Mouse (Mus musculus): ENCODE results near the gene Nacc1. TPM values are rescaled to one million over a fixed set of nuclear protein-coding genes. Genes with fewer than 3 reads are reported as not detected.
A peak's percentile ranks its signal among the peaks of the same experiment; 100 is the strongest.
"Not testable (repeated sequence)": the region's sequence is repeated elsewhere in the genome, so short reads cannot be mapped to it uniquely, and the experiment has no call there.

The Nacc1 gene
- total RNA-seq, 2 experiments from 2014 or later, result 59.1 to 62.9 TPM

DNA sequence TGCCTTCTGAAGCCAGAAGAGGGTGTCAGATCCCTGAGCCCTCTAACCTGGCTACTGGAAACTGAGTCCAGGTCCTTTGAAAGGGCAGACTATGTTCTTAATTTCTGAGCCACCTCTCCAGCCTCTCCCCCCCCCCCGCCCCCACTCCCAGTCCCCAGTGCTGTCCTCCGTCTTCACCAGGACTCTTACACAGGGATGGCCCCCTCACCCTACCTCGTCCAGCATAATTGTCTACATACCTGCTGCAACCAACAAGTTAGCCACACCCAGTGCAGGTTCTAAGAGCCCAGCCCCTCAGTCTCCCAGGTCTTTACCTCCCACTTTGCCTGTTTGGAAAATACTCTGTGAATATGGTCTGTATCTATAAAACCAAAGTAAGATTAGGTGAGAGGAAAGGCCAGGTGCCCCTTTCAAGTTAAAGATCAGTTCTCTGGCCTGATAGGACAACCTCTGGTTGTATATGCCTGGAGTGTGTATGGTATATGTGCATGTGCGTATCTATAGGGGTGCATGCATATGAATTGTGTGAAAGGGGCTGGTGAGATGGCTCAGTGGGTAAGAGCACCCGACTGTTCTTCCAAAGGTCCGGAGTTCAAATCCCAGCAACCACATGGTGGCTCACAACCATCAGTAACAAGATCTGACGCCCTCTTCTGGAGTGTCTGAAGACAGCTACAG lies 46.9 kb downstream of the Nacc1 start:
- DNase-seq, result no peak

DNA sequence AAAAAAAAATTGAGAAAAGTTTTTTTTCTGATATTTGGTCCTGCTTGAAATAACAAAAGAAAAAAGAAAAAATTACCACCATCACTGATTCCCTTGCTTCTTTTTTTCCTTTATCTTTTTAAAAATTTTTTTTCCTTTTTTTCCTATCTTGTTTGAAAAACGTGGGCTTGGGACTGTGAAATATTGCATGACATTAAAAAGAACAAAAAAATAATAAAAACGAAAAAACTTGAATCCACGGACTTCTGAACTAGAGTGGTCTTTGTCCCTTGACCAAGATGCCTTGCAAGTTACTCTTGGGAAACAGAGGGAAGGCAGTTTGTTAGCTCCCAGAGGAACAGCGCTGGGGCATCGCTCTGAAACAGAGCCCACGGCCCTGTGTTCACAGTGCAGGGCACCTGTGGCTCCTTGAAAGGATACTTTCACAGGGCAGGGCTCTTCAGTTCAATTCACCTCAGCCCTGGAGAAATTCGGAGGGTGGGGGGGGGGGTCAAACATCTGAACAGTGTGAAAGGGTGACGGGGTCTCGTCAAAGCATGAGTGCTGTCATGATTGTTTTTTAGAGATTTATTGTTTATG lies 47.6 kb downstream of the Nacc1 start:
- DNase-seq, result no peak

DNA sequence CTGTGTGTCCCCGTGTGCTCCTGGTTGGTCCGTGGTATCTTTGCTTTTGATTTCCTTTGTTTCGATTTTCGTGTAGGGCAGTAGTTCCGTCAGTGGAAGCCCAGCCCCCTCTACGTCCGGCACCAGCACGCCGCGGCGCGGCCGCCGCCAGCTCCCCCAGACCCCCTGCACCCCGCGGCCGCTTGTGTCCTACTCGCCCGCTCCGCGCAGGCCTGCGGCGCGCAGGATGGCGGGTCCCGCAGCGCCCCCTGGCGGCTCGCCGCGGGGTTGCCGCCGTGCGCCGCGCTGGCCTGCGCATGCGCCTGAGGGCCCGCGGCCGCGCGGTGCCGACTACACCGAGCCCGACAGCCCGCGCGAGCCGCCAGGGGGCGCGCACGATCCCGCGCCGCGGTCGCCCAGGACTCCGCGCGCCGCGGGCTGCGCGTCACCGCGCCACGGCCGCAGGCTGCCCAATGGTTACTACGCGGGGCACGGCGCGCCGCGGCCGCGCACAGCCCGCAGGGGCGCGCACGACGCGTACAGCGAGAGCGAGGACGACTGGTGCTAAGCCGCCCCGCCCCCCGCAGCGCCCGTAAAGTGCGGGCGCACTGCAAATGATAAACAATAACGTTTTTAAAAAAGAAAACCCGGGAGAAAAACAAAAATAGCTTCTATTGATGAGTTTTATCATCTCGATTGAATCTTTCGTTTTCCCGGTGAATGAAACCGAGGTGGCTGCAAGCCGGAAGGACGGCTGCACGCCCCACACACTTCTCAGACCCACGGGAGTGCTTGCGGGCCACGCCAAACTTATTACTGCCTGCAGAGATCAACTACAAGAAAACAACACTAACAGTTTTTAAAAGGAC lies 48.3 kb downstream of the Nacc1 start:
- peak; percentile 96 for DNase-seq

DNA sequence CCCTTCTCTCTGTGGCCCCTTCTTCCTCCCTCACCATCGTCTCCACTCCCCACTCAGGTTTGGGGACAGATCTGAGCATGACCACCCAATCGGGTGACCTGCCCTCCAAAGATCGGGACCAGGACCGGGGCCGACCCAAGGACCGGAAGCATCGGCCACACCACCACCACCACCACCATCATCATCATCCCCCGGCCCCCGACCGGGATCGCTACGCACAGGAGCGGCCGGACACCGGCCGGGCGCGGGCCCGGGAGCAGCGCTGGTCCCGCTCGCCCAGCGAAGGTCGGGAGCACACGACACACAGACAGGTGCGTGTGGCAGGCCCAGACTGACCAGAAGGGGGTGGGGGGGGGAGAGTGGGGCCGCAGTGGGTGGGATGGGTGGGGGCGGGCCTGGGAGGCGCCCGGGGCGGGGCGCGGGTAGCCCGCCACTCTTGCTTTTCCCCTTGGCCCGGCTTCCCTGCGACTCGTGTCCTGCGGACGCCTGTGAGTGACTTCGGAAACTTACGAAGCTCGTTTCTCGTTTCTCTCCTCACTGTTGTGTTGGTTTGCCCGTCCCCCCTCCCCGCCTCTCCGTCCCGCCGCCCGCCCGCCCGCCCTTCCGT lies 49.0 kb downstream of the Nacc1 start:
- peak; percentile 63 for DNase-seq

DNA sequence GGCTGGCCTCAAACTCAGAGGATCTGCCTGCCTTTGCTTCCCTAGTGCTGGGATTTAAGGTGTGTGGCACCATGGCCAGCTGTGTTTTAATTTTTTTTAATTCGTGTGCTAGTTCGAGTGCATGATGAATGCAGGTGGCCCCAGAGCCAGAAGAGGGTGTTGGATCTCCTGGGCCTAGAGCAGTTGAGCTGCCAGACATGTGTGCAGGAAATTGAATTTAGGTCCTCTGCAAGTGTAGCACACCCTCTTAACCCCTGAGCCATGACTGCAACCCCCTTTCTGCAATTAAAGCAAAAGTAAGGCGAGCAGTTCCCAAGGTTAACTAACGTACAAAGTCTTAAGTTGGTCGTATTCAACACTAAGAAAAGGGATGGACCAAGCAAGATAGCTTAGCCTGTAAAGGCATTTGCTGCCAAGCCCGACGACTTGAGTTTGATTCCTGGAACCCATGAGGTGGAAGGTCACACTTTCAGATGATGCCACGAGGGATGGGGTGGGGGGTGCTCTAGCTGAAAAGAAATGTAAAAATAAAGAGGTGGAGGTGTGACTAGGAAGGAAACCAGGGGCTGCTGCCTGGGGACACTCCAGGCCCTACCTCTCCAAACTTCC lies 49.6 kb downstream of the Nacc1 start:
- no peak for DNase-seq

DNA sequence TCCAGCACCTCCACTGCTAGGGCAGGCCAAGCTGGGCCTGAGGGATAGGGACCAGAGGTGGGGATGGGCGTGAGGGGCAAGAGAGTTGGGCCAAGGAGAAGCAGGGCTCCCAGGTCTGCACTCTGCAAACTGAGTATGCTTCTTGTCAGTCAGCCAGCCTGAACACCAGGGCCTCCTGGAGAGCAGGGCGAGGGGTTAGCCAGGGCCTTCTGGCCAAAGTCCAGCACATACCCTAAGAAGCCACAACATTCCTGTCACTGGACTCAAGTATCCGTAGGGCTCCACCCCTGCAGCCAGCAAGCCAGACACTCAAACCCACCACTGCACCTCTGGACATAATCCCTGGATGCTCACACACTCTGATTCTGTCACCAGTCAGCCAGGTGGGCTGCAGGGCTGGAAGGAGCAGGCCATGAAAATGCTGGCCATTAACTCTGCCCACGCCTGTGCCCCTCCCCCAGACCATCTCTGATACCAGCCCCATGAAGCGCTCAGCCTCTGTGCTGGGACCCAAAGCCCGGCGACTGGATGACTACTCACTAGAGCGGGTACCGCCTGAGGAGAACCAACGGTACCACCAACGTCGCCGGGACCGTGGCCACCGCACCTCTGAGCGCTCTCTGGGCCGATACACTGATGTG lies 51.5 kb downstream of the Nacc1 start:
- no peak for DNase-seq

DNA sequence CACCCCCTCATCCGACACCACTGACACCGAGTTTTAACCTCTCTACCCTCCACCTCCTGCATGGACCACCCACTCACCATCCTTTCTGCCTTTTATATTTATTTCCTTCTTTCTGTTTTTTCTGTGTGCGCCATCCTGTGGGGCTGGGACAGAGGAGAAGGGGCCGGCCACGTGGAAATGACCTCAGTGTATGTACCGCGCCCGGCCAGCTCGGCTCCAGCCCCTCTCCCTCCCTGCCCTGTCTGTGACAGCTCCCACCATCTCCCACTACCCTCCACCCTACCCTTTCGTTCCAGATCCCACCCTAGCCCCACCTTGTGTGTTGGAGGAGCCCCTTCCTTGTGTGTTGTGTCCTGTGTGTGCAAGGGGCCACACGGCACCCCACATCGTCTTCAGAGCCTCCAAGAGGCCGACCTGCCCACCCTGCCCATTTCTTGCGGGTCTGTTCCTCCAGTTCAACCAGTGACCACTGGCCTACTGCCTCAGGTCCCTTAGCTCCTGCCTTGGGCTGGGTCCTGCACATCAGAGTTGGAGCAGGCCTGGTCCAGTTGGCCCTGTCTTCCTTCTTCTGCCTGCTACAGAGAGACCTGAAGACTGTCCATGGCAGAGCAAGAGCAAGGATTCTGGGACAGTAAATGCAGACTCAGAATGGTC lies 52.1 kb downstream of the Nacc1 start:
- DNase-seq, result no peak

DNA sequence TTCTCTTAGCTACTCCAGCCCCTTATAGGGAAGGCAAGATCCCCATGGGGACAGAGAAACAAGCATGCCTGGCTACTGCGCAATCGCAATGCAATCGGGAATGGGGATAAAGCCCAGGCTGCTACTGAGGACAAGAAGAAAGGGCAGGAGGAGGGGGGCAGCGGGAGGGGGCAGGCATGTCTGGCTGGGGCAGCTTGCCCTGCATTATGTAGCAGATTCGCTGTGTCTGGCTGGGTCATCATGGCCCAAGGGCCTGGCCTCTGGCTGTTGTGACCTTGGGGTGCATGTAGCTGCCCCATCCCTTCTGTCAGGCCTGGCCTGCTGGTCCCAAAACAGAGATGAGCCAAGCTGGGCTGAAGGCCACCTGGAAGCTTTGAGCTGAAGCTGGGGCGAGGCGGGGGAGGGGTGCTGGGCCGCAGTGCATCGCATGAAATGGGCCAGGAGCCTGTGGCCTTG lies 52.8 kb downstream of the Nacc1 start:
- DNase-seq, result peak; percentile 84

DNA sequence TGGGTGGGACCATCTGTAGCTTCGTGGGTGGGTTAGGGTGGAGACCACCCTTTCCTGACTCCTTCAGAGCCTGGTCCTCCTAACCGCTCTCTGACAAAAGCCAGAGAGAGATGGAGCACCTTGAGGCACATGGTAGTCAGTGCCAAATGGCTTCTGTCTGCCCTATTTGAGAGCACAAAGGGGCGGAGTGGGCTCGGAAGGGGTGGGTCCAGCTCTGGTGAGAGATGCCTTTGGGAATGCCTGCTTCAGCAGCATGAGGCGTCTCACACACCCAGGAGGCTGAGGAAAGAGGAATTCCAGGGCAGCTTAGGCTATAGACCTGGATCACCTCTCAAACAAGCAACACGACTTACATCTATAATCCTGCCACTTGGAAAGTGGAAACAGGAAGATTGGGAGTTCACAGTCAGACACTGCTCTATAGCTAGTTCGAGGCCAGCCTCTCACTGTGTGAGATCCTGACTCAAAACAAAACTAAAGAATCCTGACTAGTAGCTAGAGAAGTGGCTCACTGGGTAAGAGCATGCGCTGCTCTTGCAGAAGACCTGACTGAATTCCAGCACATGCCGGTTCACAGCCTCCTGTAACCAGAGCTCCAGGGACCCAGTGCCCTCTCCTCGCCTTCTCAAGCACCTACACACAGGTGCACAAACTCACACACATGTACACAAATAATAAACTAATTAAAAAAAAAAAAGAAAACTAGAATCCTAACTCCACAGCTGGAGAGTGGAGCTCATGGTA lies 53.6 kb downstream of the Nacc1 start:
- DNase-seq, result no peak

DNA sequence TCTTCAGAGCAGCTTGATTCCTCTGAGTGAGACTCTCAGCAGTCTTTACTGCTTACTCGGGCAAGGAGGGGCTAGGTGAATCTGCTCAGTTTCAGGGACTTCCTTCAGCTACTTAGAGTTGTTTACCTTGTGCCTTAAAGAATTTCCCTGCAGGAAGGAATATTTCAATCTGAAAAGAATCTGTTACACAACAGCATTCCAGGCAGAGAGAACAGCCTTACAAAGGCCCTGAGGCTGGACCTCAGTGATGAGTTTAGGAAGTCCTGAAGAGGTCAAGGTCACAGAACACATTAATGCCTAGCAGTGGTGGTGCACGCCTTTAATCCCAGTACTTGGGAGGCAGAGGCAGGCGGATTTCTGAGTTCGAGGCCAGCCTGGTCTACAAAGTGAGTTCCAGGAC lies 55.8 kb downstream of the Nacc1 start:
- DNase-seq, result no peak

DNA sequence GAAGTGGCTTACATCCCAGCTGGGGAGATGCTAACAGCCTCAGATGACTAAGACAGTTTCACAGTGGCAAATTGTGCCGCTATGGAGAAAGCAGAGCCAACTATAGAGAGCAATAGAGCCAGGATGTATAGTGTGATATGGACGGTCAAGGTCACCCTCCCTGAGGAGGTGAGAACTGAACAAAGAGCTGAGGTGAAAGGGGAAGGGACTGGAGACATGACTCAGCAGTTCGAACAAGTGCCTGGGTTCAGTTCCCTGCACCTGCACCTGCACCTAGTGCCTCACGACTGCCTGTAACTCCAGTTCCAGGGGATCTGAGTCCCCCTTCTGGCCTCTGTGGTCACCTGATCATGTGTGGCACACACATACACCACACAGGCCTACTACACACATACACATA lies 57.5 kb downstream of the Nacc1 start:
- DNase-seq, result no peak

DNA sequence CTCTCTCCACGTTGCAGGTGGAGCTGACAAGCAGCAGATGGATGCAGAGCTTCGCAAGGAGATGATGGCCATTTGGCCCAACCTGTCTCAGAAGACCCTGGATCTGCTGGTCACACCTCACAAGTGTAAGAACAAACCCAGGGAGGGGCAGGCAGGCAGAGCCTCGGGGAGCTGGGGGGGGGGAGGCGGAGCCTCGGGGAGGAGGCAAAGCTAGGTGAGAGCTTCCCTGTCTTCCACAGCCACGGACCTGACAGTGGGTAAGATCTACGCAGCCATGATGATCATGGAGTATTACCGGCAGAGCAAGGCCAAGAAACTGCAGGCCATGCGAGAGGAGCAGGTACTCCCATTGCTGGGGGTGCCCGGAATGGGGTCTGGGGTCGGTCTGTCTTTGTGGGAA lies 58.1 kb downstream of the Nacc1 start:
- no peak for DNase-seq

DNA sequence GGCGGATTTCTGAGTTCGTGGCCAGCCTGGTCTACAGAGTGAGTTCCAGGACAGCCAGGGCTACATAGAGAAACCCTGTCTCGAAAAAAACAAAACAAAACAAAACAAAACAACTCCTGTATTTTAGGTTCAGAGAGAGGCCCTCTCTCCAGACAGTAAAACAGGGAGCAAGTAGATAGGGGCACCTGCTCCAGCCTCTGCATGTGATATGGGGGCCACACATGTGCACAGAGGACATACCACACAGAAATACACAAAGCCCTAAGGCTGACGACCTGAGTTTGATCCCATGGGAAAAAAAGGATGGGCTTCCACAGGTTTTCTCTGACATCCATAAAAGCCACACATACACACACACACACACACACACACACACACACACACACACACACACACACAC lies 64.2 kb downstream of the Nacc1 start:
- DNase-seq, result not testable (repeated sequence)

DNA sequence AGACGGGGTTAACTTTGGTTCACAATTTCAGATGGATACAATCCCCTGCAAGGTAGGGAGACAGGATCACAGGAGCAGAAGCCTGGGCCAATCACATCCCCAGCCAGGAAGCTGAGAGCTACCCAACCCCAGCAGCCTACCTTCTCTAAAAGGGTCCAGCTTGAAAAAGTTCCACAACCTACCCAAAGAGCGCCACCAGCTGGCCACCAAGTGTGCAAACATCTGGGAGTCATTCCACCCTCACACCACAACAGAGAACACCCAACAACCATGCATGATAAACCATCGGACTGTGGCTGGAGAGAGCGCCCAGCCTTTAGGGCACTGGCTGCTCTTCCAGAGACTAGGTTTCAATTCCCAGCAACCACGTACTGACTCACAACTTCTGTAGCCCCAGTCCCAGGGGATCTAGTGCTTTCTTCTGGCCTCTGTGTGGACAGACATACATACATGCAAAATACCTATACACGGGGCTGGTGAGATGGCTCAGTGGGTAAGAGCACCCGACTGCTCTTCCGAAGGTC lies 66.5 kb downstream of the Nacc1 start:
- no peak for DNase-seq

Other genes starting within 250 kb of the Nacc1 start
- gene Ier2, start 25.0 kb downstream of the Nacc1 start, total RNA-seq (2021), result 10 to 100 TPM; 33.3 to 63.4 TPM
- gene Trmt1, start 1.6 kb downstream of the Nacc1 start, total RNA-seq (2021), result 10 to 100 TPM; 63.4 to 82.8 TPM
- gene Lyl1, start 13.6 kb upstream of the Nacc1 start, total RNA-seq (2021), result 1 to 10 TPM; 7.8 to 8.5 TPM
- under 1 TPM; 0.51 to 0.88 TPM for gene G430095P16Rik, start 35.1 kb upstream of the Nacc1 start, total RNA-seq (2021)
- gene Nfix, start 112.5 kb upstream of the Nacc1 start, total RNA-seq (2021), result 100 to 1,000 TPM; 145 to 200 TPM
- gene Dand5, start 135.0 kb upstream of the Nacc1 start, total RNA-seq (2021), result 1 to 10 TPM; 5.0 to 6.9 TPM
- 10 to 100 TPM; 39.2 to 40.0 TPM for gene Gadd45gip1, start 143.7 kb upstream of the Nacc1 start, total RNA-seq (2021)
- 100 to 1,000 TPM in 1 of 2 experiments, 10 to 100 TPM in 1; 89.4 to 108 TPM for gene Rad23a, start 152.8 kb upstream of the Nacc1 start, total RNA-seq (2021)
- 100 to 1,000 TPM; 404 to 492 TPM for gene Calr, start 159.1 kb upstream of the Nacc1 start, total RNA-seq (2021)
- gene Farsa, start 169.1 kb upstream of the Nacc1 start, total RNA-seq (2021), result 10 to 100 TPM; 52.0 to 52.4 TPM
- 10 to 100 TPM; 16.1 to 21.1 TPM for gene Syce2, start 184.2 kb upstream of the Nacc1 start, total RNA-seq (2021)
- 10 to 100 TPM; 77.9 to 96.9 TPM for gene Gcdh, start 206.1 kb upstream of the Nacc1 start, total RNA-seq (2021)
- gene Klf1, start 214.1 kb upstream of the Nacc1 start, total RNA-seq (2021), result 1 to 10 TPM; 2.6 to 4.3 TPM
- 10 to 100 TPM; 11.8 to 12.8 TPM for gene Dnase2a, start 220.7 kb upstream of the Nacc1 start, total RNA-seq (2021)
- 1 to 10 TPM; 2.3 to 4.2 TPM for gene Mast1, start 249.5 kb upstream of the Nacc1 start, total RNA-seq (2021)